Mouse (Mus musculus) skeletal muscle tissue, adult 2 months (tissue): Measurements from ENCODE around the gene Per2.

ENCODE experiments used
- DNase-seq: peaks from one replicate; pipeline ENCODE4 v3.0.0-alpha.2; 2012; ENCODE audit warnings: low read depth, low spot score

Gene Per2

DNA sequence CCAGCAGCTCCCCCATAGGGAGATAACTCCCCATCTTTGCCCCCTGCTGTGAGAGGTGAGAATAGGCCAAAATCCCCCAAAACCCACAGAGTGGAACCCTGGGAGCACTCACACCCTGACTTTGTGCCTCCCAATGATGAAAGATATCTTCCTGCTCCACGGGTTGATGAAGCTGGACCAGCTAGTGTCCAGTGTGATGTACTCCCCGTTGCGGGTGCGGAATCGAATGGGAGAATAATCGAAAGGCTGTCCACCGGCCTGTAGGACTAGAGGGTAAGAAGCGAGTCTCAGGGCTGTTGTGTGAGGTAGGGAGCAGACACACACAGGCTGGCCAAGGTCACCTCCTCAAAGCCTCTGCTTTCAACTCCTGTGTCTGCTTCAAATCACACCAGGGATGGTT is 24.2 kb downstream of the Per2 start:
- DNase-seq: no peak

DNA sequence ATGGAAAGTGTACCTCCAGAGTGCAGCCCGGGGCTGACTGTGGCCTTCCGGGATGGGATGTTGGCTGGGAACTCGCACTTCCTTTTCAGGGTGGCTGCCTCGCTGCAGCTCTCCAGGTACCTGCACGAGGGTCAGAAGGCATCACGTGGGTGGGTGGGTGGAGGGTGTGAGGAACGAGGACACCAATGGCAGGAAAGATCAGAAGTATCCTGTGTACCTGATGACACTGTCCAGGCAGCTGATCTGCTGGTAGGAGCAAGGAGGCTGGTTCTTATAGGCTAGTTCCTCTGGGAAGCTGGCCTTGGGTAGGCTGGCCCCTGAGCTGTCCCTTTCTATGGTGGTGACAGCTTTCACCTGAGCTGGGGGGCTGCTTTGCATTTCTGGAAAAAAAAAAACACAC is 28.4 kb downstream of the Per2 start:
- no peak for DNase-seq

DNA sequence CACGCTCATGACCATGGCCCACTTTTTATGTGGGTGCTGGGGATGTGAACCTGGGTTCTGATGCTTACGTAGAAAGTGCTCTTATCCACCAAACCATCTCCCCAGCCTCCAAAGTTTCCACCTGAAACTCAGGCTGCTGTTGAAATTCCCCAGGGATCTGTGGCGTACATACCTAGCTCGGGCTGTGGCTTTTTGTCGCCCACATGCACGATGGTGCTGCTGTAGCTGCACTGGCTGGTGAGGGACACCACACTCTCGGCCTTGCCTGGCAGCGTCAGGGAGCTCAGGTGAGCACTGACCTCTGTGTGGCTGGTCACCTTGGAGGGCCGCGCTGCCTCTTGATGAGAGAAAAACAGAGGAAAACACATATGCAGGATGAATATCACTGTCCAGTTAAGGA is 29.9 kb downstream of the Per2 start:
- DNase-seq: no peak

GRCm38 (mm10) chr1:91428614-91429013 is 30.5 kb downstream of the Per2 start:
- peak; percentile 70 for DNase-seq

DNA sequence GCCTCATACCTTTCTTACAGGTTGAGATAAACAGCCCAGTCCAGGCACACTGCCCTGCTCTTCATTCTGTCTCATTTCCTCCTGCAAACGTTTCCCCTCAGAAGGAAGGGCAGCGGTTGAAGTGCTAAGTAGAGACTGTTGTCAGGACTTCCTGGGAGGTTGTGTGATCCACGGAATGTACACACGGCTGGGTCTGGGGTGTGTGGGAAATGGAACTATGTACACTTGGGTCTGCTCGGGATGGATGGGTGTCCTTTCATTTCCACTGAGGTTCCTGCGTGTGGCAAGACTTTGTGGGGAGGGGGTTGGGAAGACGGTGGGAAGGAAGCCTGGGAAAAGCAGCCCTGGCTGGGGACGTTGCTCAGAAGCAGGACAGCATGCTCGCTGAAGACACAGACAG is 32.7 kb downstream of the Per2 start:
- DNase-seq: no peak

DNA sequence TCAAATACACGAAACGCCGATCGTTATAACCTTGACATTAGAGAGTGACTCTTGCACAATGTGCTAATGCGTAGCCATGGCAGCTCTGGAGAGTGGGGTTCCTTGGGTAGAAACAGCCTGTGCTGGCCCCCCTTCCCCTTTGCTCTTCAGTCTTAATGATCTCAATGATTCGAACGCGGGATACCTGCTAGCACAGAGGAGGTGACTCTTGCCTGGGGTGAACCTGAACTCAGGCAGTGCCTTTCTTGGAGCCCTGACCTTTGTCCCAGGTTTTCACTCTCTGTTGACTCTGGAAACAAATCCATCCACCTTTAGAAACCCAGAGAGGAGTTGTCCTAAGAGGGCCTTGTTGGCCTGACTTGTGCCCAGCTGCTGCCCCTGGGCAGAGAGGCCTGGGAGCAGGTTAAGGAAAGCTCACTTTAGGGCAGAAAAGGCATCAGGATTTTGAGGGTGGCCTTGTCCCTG is 38.5 kb downstream of the Per2 start:
- DNase-seq: no peak

DNA sequence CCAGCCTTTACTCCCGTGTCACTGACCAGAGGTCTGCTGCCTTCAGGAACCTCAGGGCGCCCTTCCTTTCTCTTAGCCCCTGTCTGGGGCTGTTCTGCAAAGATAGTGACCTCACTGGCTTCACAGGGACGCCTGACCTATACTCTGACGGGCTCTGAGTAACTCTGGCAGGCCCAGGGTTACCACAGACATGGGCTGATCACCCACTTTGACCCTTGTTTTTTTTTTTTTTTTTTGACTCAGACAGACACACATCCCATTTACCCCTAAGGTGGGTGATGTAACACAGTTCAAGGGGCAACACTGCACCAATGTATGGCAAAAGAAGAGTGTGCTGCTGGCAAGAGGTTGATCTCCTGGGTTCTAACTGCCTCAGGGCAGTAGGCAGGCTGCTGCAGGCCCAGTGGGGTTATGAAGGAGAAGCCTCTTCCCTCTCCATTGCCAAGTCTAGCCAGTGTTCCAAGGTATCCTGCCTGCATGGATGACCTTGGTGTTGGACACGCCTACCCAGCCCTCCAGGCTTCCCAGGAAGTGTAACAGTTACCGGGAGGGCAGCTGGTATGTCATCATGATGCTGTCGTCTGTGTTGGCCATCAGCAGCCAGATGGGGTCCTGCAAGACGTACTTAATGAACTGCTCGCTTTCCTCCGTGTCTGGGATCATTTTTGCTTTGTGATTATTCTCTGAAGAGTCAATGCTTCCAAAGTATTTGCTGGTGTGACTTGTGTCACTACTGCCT is 39.1 kb downstream of the Per2 start:
- DNase-seq: no peak

DNA sequence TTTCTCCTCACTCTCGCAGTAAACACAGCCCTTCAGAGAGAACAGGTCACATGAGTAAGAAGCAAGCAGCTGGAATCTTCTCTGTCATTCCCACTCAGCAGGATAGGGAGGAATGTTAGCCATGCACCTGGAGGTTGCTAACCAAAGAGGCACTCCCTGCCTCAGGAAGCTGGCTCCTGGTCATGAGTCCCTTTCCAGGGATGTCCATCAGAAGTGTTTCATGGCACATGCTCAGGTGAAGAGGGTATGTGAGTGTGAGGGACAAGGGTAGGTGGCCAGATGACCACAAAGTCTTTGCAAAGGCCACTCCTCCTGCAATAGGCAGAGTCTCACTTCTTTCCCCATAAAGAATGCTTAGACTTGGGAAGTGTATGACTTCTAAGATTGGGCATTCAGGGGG is 41.1 kb downstream of the Per2 start:
- no peak for DNase-seq

DNA sequence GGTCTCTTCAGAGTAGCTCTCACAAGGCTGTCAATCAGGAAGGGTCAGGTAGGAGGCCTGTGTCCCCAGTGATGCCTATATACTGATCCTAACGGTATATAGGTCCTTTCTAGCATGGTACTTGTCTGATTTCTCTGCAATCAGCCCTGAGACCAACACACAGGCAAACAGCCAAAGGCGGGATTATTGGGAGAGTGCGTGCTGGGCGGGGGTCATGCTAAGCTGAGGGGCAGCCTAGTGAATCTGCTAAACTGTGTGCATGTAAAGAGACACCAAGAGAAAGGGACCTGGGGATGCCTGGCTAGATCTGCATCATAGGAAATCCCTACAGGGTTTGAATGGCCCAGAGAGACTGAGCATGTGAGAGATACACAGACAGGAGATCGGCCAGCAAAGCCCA is 43.8 kb downstream of the Per2 start:
- DNase-seq: no peak

GRCm38 (mm10) chr1:91414903-91415302 is 44.2 kb downstream of the Per2 start:
- no peak for DNase-seq

- DNase-seq: peak; percentile 85
These were observed 45.1 kb downstream of the Per2 start, which contains the start of gene Hes6 for GRCm38 (mm10) chr1:91413898-91414594. TSS of gene Hes6 (minus strand) at chr1:91414038.

GRCm38 (mm10) chr1:91413536-91413897 is 45.6 kb downstream of the Per2 start:
- no peak for DNase-seq

DNA sequence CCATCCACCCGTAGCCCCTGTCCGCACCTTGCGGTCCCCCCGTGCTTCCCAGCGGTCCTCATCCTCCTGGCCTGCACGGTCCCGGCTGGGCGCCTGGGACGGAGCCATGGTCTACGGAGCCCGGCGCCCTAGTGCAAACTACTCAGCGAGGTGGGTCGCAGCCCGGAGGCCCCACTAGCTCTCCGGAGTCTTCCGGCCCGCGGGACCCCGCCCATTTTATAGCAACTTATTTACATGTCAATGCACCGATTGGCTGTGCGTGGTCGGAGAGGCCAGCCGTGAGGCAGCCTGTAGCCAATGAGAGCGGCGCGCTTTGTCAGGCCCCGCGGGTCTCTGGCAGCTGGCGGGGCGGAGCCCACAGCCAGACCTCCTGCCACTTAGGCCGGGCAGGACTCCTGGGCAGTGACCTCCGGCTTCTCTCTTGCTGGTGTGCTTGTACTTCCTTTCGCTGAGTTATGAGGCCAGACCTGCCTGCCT is 46.1 kb downstream of the Per2 start:
- DNase-seq: peak; percentile 96

DNA sequence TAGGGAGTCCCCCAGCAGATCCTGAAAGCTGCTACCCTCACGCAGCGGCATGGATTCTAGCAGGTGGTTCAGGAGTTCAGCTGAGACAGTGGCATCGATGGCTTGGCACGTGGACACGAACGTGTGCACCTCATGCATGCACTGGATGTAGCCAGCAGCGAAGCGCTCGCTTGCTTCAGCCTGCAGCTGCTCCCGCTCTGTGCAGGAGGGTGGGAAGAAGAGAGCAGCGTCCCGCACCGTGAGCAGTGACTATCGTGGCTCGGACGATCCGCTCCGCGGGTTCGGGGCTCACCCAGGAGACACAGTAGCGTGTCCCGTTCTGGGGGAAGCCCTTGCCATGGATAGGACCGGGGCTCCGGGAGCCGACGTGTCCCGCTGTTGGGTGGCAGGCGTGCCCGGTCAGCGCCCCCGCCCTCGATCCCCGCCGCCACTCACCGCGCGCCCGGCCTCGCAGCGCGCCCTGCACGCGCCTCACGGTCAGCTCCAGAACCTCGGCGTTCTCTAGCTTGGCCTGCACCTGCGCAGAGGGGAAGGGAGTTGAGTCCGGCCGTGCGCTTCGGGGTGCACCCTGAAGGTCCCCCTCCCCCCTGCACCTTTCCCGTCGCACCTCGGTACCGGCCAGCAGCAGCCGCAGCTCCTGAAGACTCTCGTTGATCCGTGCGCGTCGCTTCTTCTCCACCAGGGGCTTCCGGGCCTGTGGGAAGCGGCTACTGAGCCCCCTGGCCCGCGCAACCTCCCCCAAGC is 46.7 kb downstream of the Per2 start:
- no peak for DNase-seq

DNA sequence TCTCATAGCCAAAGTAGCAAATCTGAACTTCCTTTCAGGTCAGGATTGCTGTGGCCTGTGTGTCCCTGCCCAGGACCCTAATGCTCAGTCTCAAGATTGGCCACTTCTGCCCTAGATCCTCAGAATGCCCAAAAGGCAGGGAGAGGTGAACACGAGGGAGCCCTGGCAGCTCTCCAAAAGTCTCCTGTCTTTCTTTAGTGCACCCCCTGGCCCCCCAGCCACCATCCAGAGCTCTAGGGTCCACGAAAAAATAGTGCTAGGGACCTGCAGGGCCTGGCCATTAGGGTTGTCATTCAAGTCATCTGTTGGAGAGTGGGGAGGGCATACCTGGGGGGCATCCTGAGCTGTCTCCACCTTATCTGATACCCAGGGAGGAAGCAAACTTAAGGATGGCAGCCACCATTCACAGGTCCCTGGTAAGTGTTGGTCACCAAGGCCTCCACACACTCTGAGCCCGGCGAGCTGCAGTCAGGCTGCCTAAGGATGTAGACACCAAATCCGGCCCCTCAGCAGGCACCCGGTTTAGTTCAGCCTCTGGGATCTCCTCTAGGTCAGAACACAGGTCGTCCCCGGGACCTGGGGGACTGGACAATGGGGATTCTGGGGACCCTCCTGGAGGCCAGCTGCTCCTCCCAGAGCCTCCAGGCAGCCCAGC is 47.4 kb downstream of the Per2 start:
- DNase-seq: no peak

DNA sequence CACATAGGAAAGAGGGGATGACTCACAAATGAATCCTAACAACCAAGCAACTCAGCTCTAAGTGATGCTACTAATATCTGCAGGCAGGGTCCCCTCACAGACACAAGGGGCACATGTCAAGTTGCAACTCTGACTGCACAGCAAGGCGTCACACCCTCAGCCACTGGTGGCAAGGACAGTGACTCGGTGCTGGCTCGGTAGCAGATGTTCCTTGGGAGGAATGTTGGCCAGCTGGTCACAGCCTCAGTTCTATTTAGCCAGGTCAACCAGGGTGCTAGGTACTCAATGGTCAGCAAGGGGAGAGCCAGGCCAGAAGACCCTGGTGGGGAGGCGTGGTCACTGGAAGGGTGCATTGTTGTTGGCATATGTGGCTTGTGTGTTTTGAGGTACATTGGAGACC is 51.3 kb downstream of the Per2 start:
- DNase-seq: no peak

GRCm38 (mm10) chr1:91405406-91406169 is 53.5 kb downstream of the Per2 start:
- peak; percentile 68 for DNase-seq

DNA sequence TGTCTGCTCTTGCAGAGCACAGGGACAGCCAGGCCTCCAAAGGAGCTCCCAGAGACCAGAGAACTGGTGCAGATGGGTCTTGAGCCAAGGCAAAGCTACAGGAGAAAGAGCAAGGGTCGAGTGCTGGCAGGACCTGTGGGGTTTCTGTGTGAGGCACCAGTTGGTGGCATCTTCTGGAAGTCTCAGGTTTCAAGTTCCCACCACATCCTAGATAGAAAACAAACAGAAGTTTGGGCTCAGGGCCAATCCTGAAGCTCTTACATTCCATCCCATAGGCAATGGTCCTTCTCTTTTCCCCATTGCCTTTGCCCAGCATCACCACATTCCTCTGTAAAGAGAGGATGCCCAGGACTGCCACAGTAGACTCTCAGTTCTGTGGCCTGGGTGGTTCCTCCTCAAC is 54.1 kb downstream of the Per2 start:
- DNase-seq: no peak

DNA sequence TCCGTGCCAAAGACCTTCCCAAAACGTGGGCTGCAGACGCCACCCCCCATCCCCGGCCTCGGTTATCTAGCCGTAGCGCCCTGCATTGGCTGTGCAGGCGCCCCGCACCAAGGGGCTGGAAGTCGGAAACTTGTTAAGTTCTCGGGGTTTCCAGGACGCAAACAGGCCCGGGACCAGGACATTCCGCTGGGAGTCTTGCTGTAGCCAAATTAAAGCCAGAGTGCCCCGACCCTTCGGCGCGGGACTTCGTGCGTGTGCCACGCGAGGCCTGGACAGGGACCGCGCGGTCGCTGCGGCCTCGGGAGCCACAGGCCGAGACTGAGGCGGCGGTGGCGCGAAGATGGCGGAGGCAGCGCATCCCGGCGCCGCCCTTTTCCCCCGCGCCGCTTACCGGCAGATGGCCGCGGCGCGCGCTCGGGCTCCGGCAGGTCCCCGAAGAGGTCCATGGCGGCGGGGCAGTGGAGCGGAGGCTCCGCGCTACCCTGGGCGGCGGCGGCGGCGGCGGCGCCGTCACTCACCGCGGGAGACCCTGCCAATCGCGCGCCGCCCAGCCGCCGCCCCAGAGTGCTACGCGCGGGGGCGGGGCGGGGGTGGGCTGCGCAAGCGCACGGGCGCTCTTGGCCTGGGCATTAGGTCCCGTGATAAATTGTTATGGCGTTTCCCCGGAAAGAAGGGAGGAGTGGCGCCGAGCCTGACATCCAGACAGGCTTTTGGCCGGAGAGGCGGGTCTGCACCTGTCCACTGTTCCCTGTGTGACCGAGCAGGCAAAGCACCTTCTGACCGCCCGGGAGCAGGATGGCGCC is 60.7 kb downstream of the Per2 start, which contains the start of gene Ilkap:
Gene Ilkap (minus strand): TSS at position 556 of the 803 bp plus-strand sequence.
- peak; percentile 86 for DNase-seq

GRCm38 (mm10) chr1:91397927-91398259 is 61.2 kb downstream of the Per2 start:
- no peak for DNase-seq
